Mouse (Mus musculus) bone marrow, adult 2 months (tissue): ENCODE measurements around the gene H2-T23.
"Not testable (repeated sequence)": the region's sequence is repeated elsewhere in the genome, so short reads cannot be mapped to it uniquely, and the experiment has no call there.

ENCODE experiments used
- CTCF ChIP-seq: fragments of 200-500 bp; IDR thresholded peaks from 2 replicates; pipeline ENCODE4 v1.5.1; 2011; ENCODE audit warnings: low read length, control low read depth; ENCODE audit not compliant: control insufficient read depth, insufficient read depth
- POLR2A ChIP-seq: fragments of 200-500 bp; IDR thresholded peaks from 2 replicates; pipeline ENCODE4 v1.6.1; 2011; ENCODE audit warnings: low read depth, mild to moderate bottlenecking, control low read depth, low read length, borderline replicate concordance; ENCODE audit not compliant: control insufficient read depth

DNA sequence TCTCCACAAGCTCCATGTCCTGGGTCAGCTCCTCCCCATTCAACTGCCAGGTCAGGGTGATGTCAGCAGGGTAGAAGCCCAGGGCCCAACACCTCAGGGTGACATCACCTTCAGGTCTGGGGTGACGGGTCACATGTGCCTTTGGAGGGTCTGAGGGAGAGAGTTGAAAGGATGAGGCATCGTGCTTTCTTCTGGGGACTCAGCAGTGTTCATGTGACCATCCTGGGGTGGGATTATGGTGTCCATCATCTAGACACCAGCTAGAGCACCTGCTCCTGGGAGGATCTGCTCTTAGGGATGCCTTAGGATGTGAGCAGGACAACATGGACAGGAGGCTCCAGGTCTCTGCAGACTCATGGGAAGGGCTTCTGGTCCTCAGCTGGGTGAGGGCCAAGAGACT lies 7.9 kb upstream of the H2-T23 start:
- not testable (repeated sequence) for TF ChIP-seq CTCF, POLR2A
